Mouse (Mus musculus) right cerebral cortex, postnatal 36 days (tissue): ENCODE results near the gene Tcf3.

Experiments
- DNase-seq, 2 experiments: peaks; one replicate each; pipeline ENCODE4 v3.0.0; 2022; ENCODE audit warnings: low spot score in 2 of 2, mixed read lengths in 1 of 2

Tcf3 gene

DNA sequence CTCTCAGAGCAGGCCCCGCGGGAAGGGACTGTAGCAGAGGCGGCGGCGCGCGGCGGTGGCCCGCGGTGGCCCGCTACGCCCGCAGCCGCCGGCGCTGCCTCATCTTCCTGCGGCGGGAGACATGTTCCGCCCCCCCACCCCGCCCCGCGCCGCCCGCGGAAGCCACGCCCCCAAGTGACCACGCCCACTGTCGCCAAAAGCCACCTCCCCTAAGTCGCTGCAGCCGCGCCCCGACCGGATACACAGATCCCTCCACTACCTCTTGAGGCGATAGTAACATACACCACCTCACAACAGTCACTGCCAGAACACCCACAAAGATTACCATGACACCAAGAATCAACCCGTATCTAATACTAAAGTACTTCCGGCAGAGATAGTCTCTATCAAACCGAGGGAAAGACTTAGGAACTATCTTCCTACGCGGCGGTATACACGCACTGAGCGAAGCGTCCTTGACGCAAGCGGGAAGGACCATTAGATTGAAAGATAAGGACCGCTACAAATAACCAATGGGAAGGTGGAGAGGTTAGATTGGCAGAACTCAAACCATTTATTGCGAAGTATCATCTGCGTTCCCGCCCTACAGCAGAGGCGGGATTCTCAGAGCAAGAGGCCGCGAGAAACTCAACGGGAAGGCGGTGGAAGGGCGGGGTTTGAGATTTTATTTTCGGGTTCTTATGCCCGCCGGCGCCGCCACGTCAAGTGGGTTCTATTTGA lies at the start of gene Tcf3:
Gene Tcf3 (minus strand): TSS at position 135 of the 720 bp plus-strand sequence.
- DNase-seq: peak; percentile 95 to 98

DNA sequence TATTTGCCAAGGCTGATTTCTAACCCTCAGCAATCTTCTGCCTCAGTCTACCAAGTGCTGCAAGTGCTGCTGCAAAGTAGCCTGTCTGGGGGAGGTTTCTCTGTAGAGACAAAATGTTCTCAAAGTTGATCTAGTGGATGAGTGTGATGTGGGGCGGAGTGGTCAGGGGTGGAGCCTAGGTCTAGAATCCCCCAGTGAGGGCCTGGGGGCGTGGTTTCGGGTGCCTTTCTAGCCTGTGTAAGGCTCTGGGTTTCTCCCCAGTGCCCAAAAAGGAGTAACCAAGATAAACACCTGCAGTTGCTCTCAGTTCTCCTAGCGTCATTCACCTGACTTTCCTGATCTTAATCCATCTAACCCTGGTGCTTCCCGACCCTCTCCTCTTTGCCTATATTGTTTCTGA lies 47.6 kb upstream of the Tcf3 start:
- DNase-seq: no peak

DNA sequence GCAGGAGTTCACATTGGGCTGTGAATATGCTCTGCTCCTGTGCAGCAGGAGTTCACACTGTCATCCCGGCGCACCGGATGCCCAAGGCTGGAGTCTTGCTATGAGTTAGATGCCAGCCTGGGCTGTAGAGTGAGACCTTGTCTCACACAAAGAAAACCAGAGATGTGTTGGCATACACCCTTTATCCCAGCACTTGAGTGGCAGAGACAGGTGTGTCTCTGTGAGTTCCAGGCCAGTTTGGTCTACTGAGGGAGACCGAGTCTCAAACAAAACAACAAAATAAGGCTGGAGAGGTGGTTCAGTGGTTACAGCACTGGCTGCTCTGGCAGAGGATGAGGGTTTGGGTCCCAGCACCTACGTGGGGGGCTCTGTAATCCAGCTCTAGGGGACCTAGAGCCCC lies 45.1 kb upstream of the Tcf3 start:
- DNase-seq: no peak

GRCm38 (mm10) chr10:80475290-80475959 lies 42.0 kb upstream of the Tcf3 start:
- peak; percentile 80 to 81 for DNase-seq

DNA sequence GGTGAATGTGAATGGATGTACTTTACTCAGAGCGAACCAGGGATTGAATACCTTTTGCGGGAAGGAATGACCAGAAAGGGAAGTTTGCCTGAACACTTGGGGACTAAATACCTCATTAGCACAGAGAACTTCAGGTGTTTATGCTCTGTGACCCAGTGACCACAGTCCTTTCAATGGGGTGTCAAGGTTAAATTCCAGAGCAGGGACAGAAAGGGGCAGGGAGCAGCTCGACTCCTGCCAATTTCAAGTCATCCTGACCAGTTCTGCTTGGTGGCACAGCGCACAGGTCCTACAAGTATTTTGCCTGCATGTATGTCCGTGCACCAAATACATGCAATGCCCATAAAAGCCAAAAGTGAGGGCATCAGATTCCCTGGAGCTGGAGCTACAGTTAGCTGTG lies 31.6 kb upstream of the Tcf3 start:
- no peak for DNase-seq

GRCm38 (mm10) chr10:80464381-80465035 lies 31.1 kb upstream of the Tcf3 start:
- DNase-seq: no peak

- DNase-seq: no peak
Measured at GRCm38 (mm10) chr10:80461346-80461745, 27.9 kb upstream of the Tcf3 start.

- DNase-seq: no peak
Measured at GRCm38 (mm10) chr10:80460324-80460723, 26.9 kb upstream of the Tcf3 start.

GRCm38 (mm10) chr10:80459671-80460070 lies 26.2 kb upstream of the Tcf3 start:
- DNase-seq: no peak

DNA sequence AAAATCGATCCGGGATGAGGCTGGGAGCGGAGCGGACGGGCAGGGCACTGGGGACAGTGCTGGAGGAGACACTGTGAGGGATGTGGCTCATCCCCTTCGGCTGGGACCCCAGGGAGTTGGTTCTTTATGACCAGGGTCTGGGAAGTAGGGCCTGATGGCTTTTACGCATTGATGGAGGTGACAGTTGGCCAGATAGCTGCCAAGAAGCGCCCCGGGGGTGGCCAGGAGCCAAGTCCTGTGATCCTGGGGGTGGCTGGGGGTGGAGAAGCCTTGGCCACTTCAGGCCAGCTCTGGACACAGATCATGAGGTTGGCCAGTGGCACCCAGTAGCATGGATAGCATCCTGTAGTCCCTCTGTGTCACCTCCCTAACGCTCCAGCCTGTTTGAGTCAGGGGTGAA lies 25.8 kb upstream of the Tcf3 start:
- DNase-seq: no peak

- no peak for DNase-seq
Measured at GRCm38 (mm10) chr10:80455697-80456096, 22.2 kb upstream of the Tcf3 start.

- no peak for DNase-seq
Measured at GRCm38 (mm10) chr10:80454781-80455180, 21.3 kb upstream of the Tcf3 start.

DNA sequence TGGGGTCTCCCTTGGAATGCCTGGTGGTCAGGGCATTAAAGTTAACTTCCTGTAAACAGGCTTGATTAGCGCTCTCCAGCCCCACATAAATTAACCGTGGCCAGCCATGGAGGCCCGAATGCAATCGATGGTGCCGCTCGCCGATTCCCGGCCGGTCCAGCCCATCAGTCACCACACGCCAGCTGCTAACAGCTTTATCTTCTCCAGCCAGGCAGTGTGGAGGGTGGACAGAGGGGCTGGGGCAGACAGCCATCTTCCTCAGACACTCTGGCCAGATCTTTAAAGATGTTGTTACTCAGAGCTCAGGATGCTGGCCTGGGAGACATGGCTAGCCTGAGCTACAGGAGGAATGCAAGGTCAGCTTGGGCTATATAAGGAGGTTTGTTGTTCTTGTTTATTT lies 20.2 kb upstream of the Tcf3 start:
- DNase-seq: no peak

DNA sequence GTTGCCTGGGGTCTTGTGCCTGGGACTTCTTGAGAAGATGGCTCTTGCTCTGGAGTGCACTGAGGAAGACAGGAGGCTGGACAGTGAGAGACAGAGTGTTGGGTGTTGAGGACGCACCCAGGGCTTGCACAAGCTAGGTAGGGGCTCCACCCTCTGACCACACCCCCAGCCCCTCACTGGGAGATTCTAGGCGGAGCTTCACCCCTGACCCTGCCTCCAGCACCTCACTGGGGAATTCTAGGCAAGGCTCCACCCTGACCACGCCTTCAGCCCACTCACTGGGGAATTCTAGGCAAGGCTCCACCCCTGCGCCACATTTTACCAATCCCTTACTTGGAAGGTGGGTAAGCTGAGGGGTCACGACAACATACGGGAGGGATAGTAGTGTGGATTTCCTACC lies 17.2 kb upstream of the Tcf3 start:
- no peak for DNase-seq

DNA sequence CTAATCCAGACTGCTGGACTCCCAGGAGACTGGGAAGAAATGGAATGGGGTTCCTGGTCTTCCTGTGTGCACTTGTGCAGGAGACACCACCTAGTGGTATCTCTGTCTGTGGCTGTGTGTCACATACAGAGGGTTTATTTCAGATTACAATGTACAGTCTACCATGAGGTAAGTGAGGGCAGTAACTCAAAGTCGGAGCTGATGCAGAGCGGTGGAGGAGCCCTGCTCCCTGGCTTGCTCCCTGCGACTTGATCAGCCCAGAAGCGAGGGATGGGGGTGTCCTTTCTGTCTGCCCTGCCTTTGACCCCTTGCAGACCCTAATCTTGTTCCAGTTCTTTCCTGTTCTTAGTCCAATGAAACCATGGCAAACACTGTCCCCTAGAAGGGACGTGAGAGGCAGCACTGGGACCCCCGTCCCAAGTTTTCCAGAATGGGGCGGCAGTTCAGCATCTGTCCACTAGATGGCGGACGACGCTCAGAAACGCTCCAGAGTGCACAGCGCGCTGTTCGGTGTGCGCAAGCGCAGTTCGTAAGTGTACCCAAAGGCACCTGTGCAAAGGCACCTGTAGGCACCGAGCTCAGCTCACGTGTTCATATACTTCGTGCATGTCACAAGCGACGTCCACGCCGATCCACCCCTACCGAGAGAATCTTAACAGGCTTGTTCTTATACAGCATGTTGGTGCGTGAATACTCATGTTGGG lies 12.6 kb upstream of the Tcf3 start:
- peak; percentile 54 to 67 for DNase-seq

GRCm38 (mm10) chr10:80445052-80445451 lies 11.6 kb upstream of the Tcf3 start:
- DNase-seq: no peak

- DNase-seq: no peak
Measured at GRCm38 (mm10) chr10:80444339-80445045, 11.0 kb upstream of the Tcf3 start.

DNA sequence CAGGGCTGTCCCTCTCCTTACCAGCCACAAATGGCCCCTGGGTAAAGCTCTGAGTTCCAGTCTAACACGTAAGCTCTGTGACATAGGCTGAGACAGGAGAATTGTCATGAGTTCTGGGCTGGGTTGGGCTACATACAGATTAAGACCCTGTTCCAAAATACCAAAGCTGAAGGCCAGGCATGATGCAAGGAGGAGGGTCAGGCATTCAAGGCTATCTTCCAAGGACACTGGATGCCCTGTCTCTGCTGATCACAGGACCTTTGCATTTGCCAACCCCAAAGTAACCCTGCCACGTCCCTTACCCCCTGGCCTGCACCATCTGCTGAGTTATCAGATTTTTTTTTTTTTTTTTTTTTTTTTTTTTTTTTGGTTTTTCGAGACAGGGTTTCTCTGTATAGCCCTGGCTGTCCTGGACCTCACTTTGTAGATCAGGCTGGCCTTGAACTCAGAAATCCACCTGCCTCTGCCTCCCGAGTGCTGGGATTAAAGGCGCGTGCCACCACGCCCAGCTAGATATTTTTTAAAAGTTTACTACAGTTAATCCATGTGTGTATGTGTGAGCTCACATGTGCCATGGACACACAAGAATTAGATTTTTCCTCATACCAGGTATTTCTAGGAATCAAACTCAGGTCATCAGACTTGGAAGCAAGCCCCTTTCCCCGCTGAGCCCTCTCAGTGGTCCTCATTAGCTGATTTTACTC lies 10.3 kb upstream of the Tcf3 start:
- DNase-seq: no peak

- no peak for DNase-seq
Measured at GRCm38 (mm10) chr10:80442989-80443388, 9.5 kb upstream of the Tcf3 start.

DNA sequence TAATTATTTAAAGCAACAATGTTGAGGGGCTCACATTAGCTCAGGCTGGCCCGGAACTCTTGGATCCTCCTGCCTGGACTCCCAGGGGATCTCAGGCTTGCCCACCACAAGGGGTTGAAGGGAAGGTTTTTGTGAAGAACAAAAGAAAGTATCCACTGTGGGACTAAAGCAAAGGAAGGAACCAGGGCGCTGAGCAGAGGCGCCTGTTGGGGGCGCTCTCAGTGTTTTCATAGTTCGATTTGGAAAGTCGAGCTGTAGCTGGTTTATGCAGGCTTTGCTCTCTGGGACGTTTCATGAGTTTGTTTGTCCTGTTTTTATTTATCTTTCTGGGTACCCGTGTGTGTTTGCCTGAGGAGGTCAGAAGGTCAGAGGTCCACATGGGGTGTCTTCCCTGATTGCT lies 8.2 kb upstream of the Tcf3 start:
- DNase-seq: no peak

GRCm38 (mm10) chr10:80440031-80440430 lies 6.6 kb upstream of the Tcf3 start:
- DNase-seq: no peak
